ENCODE assay signal across 28 mouse cellular contexts in genomic region chr2:35833546-35833945, GRCm38 (mm10).
DNase-seq lines count a peak whose midpoint lies in the region; ATAC-seq lines count a peak whose summit lies in the region.
"Had no signal": no experiment of that assay in that cellular context is flagged by ENCODE, and none has a peak within 500 bp of the region (broad histone marks: within the 10 kb centered on the region; RNA-seq: fewer than 3 reads in every experiment).

No protein-coding gene starts in this region.

- no peak for ATAC-seq in forebrain, embryonic 13.5 days
- no peak for ATAC-seq in forebrain, embryonic 12.5 days (ENCODE audit: low FRiP score)
- 0 out of 2 replicates have a peak, but pooled peaks have one; percentile 61 for ATAC-seq in hindbrain, embryonic 16.5 days
- no peak for ATAC-seq in hindbrain, embryonic 11.5 days (ENCODE audit: low FRiP score)
- ATAC-seq in megakaryocyte, adult 5-6 weeks (ENCODE audit: poor library complexity, severe bottlenecking): no peak
- ATAC-seq: midbrain, embryonic 13.5 days; Patski had no signal

- H3K9me3 ChIP-seq in forebrain, embryonic 13.5 days (replicated peaks): peaks cover 10% of the 10 kb centered on the region
- H3K9me3 ChIP-seq in forebrain, embryonic 12.5 days: no peaks in the 10 kb centered on the region; the same call in 1 of the 2 replicates
- no peaks in the 10 kb centered on the region; the same call in 1 of the 2 replicates for H3K9me3 ChIP-seq in hindbrain, embryonic 16.5 days (ENCODE audit: control insufficient read depth, low read length)
- no peaks in the 10 kb centered on the region for H3K9me3 ChIP-seq in hindbrain, embryonic 11.5 days (ENCODE audit: control insufficient read depth, low read length)
- H3K9me3 ChIP-seq in megakaryocyte, embryonic 14.5 days: peaks cover 22% of the 10 kb centered on the region
- H3K9me3 ChIP-seq: midbrain, embryonic 13.5 days had no signal

- no peak overlapping the region for H3K4me2 ChIP-seq in forebrain, embryonic 13.5 days
- H3K4me2 ChIP-seq in forebrain, embryonic 12.5 days: no peak overlapping the region
- H3K4me2 ChIP-seq in hindbrain, embryonic 16.5 days (ENCODE audit: low read length): no peak overlapping the region
- H3K4me2 ChIP-seq in hindbrain, embryonic 11.5 days (replicated peaks; ENCODE audit: low read depth, low read length): no peak overlapping the region
- H3K4me2 ChIP-seq: embryonic facial prominence, embryonic 13.5 days; heart, embryonic 15.5 days; hindbrain, embryonic 13.5 days; kidney, embryonic 15.5 days; limb, embryonic 12.5 days; midbrain, embryonic 13.5 days had no signal

- no peaks in the 10 kb centered on the region for H3K27me3 ChIP-seq in forebrain, embryonic 13.5 days
- H3K27me3 ChIP-seq in forebrain, embryonic 12.5 days: no peaks in the 10 kb centered on the region
- no peaks in the 10 kb centered on the region for H3K27me3 ChIP-seq in hindbrain, embryonic 16.5 days (replicated peaks; ENCODE audit: control insufficient read depth, insufficient read depth, low read length)
- H3K27me3 ChIP-seq in hindbrain, embryonic 11.5 days (ENCODE audit: control insufficient read depth, insufficient read depth, low read length): no peaks in the 10 kb centered on the region
- no peaks in the 10 kb centered on the region for H3K27me3 ChIP-seq in megakaryocyte, embryonic 14.5 days (replicated peaks)
- H3K27me3 ChIP-seq: embryonic facial prominence, embryonic 13.5 days; heart, embryonic 15.5 days; hindbrain, embryonic 13.5 days; kidney, embryonic 15.5 days; limb, embryonic 12.5 days; midbrain, embryonic 13.5 days; Patski had no signal

- 0 out of 2 replicates have a peak, but pooled peaks cover 4% of the 10 kb centered on the region for H3K4me1 ChIP-seq in forebrain, embryonic 13.5 days
- H3K4me1 ChIP-seq in forebrain, embryonic 12.5 days: no peaks in the 10 kb centered on the region
- H3K4me1 ChIP-seq in hindbrain, embryonic 16.5 days (ENCODE audit: control insufficient read depth, insufficient read depth, low read depth, low read length): no peaks in the 10 kb centered on the region; the same call in 1 of the 2 replicates
- no peaks in the 10 kb centered on the region for H3K4me1 ChIP-seq in hindbrain, embryonic 11.5 days (replicated peaks; ENCODE audit: control insufficient read depth, insufficient read depth, low read length)
- peaks cover 85% of the 10 kb centered on the region for H3K4me1 ChIP-seq in megakaryocyte, embryonic 14.5 days
- H3K4me1 ChIP-seq: midbrain, embryonic 13.5 days had no signal

- H3K9ac ChIP-seq in forebrain, embryonic 13.5 days: no peak overlapping the region
- no peak overlapping the region for H3K9ac ChIP-seq in forebrain, embryonic 12.5 days
- H3K9ac ChIP-seq in hindbrain, embryonic 16.5 days (ENCODE audit: low read depth, low read length): no peak overlapping the region
- H3K9ac ChIP-seq in hindbrain, embryonic 11.5 days (ENCODE audit: low read depth, low read length): no peak overlapping the region
- H3K9ac ChIP-seq: embryonic facial prominence, embryonic 13.5 days; heart, embryonic 15.5 days; hindbrain, embryonic 13.5 days; kidney, embryonic 15.5 days; limb, embryonic 12.5 days; liver, embryonic 14.5 days; midbrain, embryonic 13.5 days had no signal

- H3K4me3 ChIP-seq in forebrain, embryonic 13.5 days: no peak overlapping the region
- no peak overlapping the region for H3K4me3 ChIP-seq in forebrain, embryonic 12.5 days (replicated peaks)
- H3K4me3 ChIP-seq in hindbrain, embryonic 16.5 days (ENCODE audit: low read length): no peak overlapping the region
- no peak overlapping the region for H3K4me3 ChIP-seq in hindbrain, embryonic 11.5 days (ENCODE audit: low read depth, low read length)
- H3K4me3 ChIP-seq in megakaryocyte, embryonic 14.5 days (replicated peaks): peak overlapping the region; percentile 69
- H3K4me3 ChIP-seq: embryonic facial prominence, embryonic 13.5 days; erythroblast, embryonic 14.5 days; heart, embryonic 15.5 days; hindbrain, embryonic 13.5 days; kidney, embryonic 15.5 days; left cerebral cortex, adult 2 months; limb, embryonic 12.5 days; midbrain, embryonic 13.5 days had no signal

- 83% methylated on average over 6 of the region's 6 CpGs for WGBS in forebrain, embryonic 13.5 days
- WGBS in forebrain, embryonic 12.5 days: 83% methylated on average over 6 of the region's 6 CpGs
- WGBS in hindbrain, embryonic 16.5 days: 61% methylated on average over 6 of the region's 6 CpGs
- 65% methylated on average over 6 of the region's 6 CpGs for WGBS in hindbrain, embryonic 11.5 days

- DNase-seq in hindbrain, embryonic 11.5 days (ENCODE audit: low spot score): no peak
- DNase-seq in layer of hippocampus, postnatal 36 days: no peak
- DNase-seq: adrenal gland, postnatal 10 days; cerebellum, adult 11 months; cerebellum, adult 9-10 months; kidney, adult 18-20 months; kidney, postnatal 25 days; lung, postnatal 36 days; right cerebral cortex, postnatal 4 days; thymus, adult 18-20 months; thymus, postnatal 25 days had no signal

- H3K27ac ChIP-seq in forebrain, embryonic 13.5 days: peak overlapping the region; percentile 25
- no peak overlapping the region for H3K27ac ChIP-seq in forebrain, embryonic 12.5 days
- no peak overlapping the region for H3K27ac ChIP-seq in hindbrain, embryonic 16.5 days (ENCODE audit: low read depth, low read length)
- no peak overlapping the region for H3K27ac ChIP-seq in hindbrain, embryonic 11.5 days (ENCODE audit: low read depth, low read length)
- H3K27ac ChIP-seq: embryonic facial prominence, embryonic 13.5 days; hindbrain, embryonic 13.5 days; left cerebral cortex, adult 2 months; limb, embryonic 12.5 days; liver, embryonic 14.5 days; midbrain, embryonic 13.5 days; stomach, postnatal 0 days had no signal

- H3K36me3 ChIP-seq in forebrain, embryonic 13.5 days (ENCODE audit: poor library complexity, severe bottlenecking): no peaks in the 10 kb centered on the region
- no peaks in the 10 kb centered on the region for H3K36me3 ChIP-seq in forebrain, embryonic 12.5 days (replicated peaks)
- H3K36me3 ChIP-seq in hindbrain, embryonic 16.5 days (ENCODE audit: control insufficient read depth, insufficient read depth, low read length): no peaks in the 10 kb centered on the region
- no peaks in the 10 kb centered on the region for H3K36me3 ChIP-seq in hindbrain, embryonic 11.5 days (ENCODE audit: control insufficient read depth, insufficient read depth, low read length)
- peaks cover 87% of the 10 kb centered on the region for H3K36me3 ChIP-seq in megakaryocyte, embryonic 14.5 days (replicated peaks; ENCODE audit: low read length)
- H3K36me3 ChIP-seq: embryonic facial prominence, embryonic 13.5 days; G1E; heart, embryonic 15.5 days; hindbrain, embryonic 13.5 days; kidney, embryonic 15.5 days; limb, embryonic 12.5 days; midbrain, embryonic 13.5 days had no signal
